Mouse (Mus musculus): ENCODE data around the gene Olfr617. TPM values are rescaled to one million over a fixed set of nuclear protein-coding genes. Genes with fewer than 3 reads are reported as not detected.
"Not testable (repeated sequence)": the region's sequence is repeated elsewhere in the genome, so short reads cannot be mapped to it uniquely, and the experiment has no call there.

Gene Olfr617
- not detected in 2 replicates for polyA plus RNA-seq (2014; fragmentation: Nextera tagmentation; extraction: Ambion mirVana)

GRCm38 (mm10) chr7:103572761-103573160 is at the start of gene Olfr617:
Gene Olfr617 (plus strand): TSS chr7:103573061.
- Histone ChIP-seq H3K27me3 (replicated peaks; ENCODE audit: control insufficient read depth, insufficient read depth, low read length) (no peaks in the 10 kb centered on the region), H3K9me3 (replicated peaks; ENCODE audit: control insufficient read depth, low read length) (no peaks in the 10 kb centered on the region), H3K36me3 (ENCODE audit: control insufficient read depth, insufficient read depth, low read length) (no peaks in the 10 kb centered on the region), H3K4me3 (ENCODE audit: low read depth, low read length) (no peak within 1 kb of the TSS), H3K4me1 (ENCODE audit: control insufficient read depth, insufficient read depth, low read length) (no peaks in the 10 kb centered on the region), H3K4me2 (ENCODE audit: low read length) (no peak within 1 kb of the TSS), H3K27ac (ENCODE audit: low read depth, low read length) (no peak within 1 kb of the TSS), H3K9ac (ENCODE audit: low read length) (no peak within 1 kb of the TSS)
- 88% methylated on average over 1 of the region's 1 CpGs for WGBS
- ATAC-seq (no peak), DNase-seq (ENCODE audit: low spot score) (no peak)

GRCm38 (mm10) chr7:103542617-103543016 is 30.2 kb upstream of the Olfr617 start, which contains the start of gene Olfr612:
Gene Olfr612 (minus strand): TSS chr7:103542717.
- not testable (repeated sequence) for DNase-seq (ENCODE audit: low spot score); H3K4me1 ChIP-seq (ENCODE audit: control insufficient read depth, insufficient read depth, low read length); H3K27me3 ChIP-seq (replicated peaks; ENCODE audit: control insufficient read depth, insufficient read depth, low read length); H3K9ac ChIP-seq (ENCODE audit: low read length); H3K36me3 ChIP-seq (ENCODE audit: control insufficient read depth, insufficient read depth, low read length); H3K4me2 ChIP-seq (ENCODE audit: low read length); H3K27ac ChIP-seq (ENCODE audit: low read depth, low read length); ATAC-seq; H3K4me3 ChIP-seq (ENCODE audit: low read depth, low read length); H3K9me3 ChIP-seq (replicated peaks; ENCODE audit: control insufficient read depth, low read length)
- 87% methylated on average over 2 of the region's 2 CpGs for WGBS

- H3K4me3 ChIP-seq (ENCODE audit: low read depth, low read length), result no peak within 1 kb of the TSS
- no peak for ATAC-seq
- DNase-seq (ENCODE audit: low spot score), result no peak
- no peak within 1 kb of the TSS for H3K9ac ChIP-seq (ENCODE audit: low read length)
- H3K27ac ChIP-seq (ENCODE audit: low read depth, low read length), result no peak within 1 kb of the TSS
- H3K4me2 ChIP-seq (ENCODE audit: low read length), result no peak within 1 kb of the TSS
- no peaks in the 10 kb centered on the region for H3K27me3 ChIP-seq (replicated peaks; ENCODE audit: control insufficient read depth, insufficient read depth, low read length)
- H3K36me3 ChIP-seq (ENCODE audit: control insufficient read depth, insufficient read depth, low read length), result no peaks in the 10 kb centered on the region
- no peaks in the 10 kb centered on the region for H3K9me3 ChIP-seq (replicated peaks; ENCODE audit: control insufficient read depth, low read length)
- no peaks in the 10 kb centered on the region for H3K4me1 ChIP-seq (ENCODE audit: control insufficient read depth, insufficient read depth, low read length)
- WGBS, result 82% methylated on average over 2 of the region's 2 CpGs
Observed at GRCm38 (mm10) chr7:103547774-103548173, 25.1 kb upstream of the Olfr617 start, which contains the start of gene Olfr613. Gene Olfr613 (plus strand): TSS chr7:103548074.

- Histone ChIP-seq H3K4me1 (ENCODE audit: control insufficient read depth, insufficient read depth, low read length) (no peaks in the 10 kb centered on the region), H3K27me3 (replicated peaks; ENCODE audit: control insufficient read depth, insufficient read depth, low read length) (no peaks in the 10 kb centered on the region), H3K4me3 (ENCODE audit: low read depth, low read length) (no peak within 1 kb of the TSS), H3K9me3 (replicated peaks; ENCODE audit: control insufficient read depth, low read length) (no peaks in the 10 kb centered on the region), H3K36me3 (ENCODE audit: control insufficient read depth, insufficient read depth, low read length) (no peaks in the 10 kb centered on the region), H3K9ac (ENCODE audit: low read length) (no peak within 1 kb of the TSS), H3K27ac (ENCODE audit: low read depth, low read length) (no peak within 1 kb of the TSS), H3K4me2 (ENCODE audit: low read length) (no peak within 1 kb of the TSS)
- WGBS, result 88% methylated on average over 2 of the region's 2 CpGs
- no peak for ATAC-seq
- DNase-seq (ENCODE audit: low spot score), result no peak
Observed at GRCm38 (mm10) chr7:103555779-103556178, 17.1 kb upstream of the Olfr617 start, which contains the start of gene Olfr615. Gene Olfr615 (plus strand): TSS chr7:103556079.

- no peak within 1 kb of the TSS for H3K27ac ChIP-seq (ENCODE audit: low read depth, low read length)
- ATAC-seq (no peak), DNase-seq (ENCODE audit: low spot score) (no peak)
- H3K4me1 ChIP-seq (ENCODE audit: control insufficient read depth, insufficient read depth, low read length), result no peaks in the 10 kb centered on the region
- no peak within 1 kb of the TSS for H3K4me3 ChIP-seq (ENCODE audit: low read depth, low read length)
- no peaks in the 10 kb centered on the region for H3K27me3 ChIP-seq (replicated peaks; ENCODE audit: control insufficient read depth, insufficient read depth, low read length)
- H3K36me3 ChIP-seq (ENCODE audit: control insufficient read depth, insufficient read depth, low read length), result no peaks in the 10 kb centered on the region
- WGBS, result 79% methylated on average over 3 of the region's 3 CpGs
- H3K4me2 ChIP-seq (ENCODE audit: low read length), result no peak within 1 kb of the TSS
- H3K9ac ChIP-seq (ENCODE audit: low read length), result no peak within 1 kb of the TSS
- H3K9me3 ChIP-seq (replicated peaks; ENCODE audit: control insufficient read depth, low read length), result no peaks in the 10 kb centered on the region
Observed at GRCm38 (mm10) chr7:103569043-103569442, 3.8 kb upstream of the Olfr617 start, which contains the start of gene Olfr616. Gene Olfr616 (minus strand): TSS chr7:103569143.

- Histone ChIP-seq H3K9me3 (replicated peaks; ENCODE audit: control insufficient read depth, low read length) (no peaks in the 10 kb centered on the region), H3K9ac (ENCODE audit: low read length) (no peak within 1 kb of the TSS), H3K27ac (ENCODE audit: low read depth, low read length) (no peak within 1 kb of the TSS), H3K36me3 (ENCODE audit: control insufficient read depth, insufficient read depth, low read length) (no peaks in the 10 kb centered on the region), H3K4me2 (ENCODE audit: low read length) (no peak within 1 kb of the TSS), H3K27me3 (replicated peaks; ENCODE audit: control insufficient read depth, insufficient read depth, low read length) (no peaks in the 10 kb centered on the region), H3K4me1 (ENCODE audit: control insufficient read depth, insufficient read depth, low read length) (no peaks in the 10 kb centered on the region), H3K4me3 (ENCODE audit: low read depth, low read length) (no peak within 1 kb of the TSS)
- WGBS, result 59% methylated on average over 2 of the region's 2 CpGs
- ATAC-seq (no peak), DNase-seq (ENCODE audit: low spot score) (no peak)
Observed at GRCm38 (mm10) chr7:103589803-103590202, 16.9 kb downstream of the Olfr617 start, which contains the start of gene Olfr618. Gene Olfr618 (plus strand): TSS chr7:103590103.

DNA sequence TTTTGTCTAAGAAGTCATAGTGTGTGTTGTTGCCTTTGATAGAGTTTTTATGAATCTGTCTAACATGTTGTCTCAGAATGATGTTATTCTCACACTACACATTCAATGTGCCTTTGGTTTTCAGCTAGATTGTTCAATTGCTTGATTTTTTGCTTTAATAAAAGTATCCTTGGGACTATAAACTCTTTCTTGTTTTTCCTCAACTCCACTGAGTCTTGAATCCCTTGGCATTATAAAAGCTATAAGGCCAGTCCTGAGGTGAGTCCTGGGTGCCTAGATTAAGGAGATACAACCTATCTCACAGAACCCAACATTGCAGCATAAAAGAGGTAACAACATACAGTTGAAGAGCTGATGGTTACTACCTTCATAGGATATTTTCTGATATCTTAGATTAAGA is 27.4 kb downstream of the Olfr617 start, which contains the start of gene Olfr619:
Gene Olfr619, plus strand, starts transcription at position 301 of the 400 bp plus-strand sequence.
- ATAC-seq, result no peak
- Histone ChIP-seq H3K27me3 (replicated peaks; ENCODE audit: control insufficient read depth, insufficient read depth, low read length) (no peaks in the 10 kb centered on the region), H3K9me3 (replicated peaks; ENCODE audit: control insufficient read depth, low read length) (no peaks in the 10 kb centered on the region), H3K9ac (ENCODE audit: low read length) (no peak within 1 kb of the TSS), H3K4me2 (ENCODE audit: low read length) (no peak within 1 kb of the TSS), H3K36me3 (ENCODE audit: control insufficient read depth, insufficient read depth, low read length) (no peaks in the 10 kb centered on the region), H3K4me1 (ENCODE audit: control insufficient read depth, insufficient read depth, low read length) (no peaks in the 10 kb centered on the region), H3K27ac (ENCODE audit: low read depth, low read length) (no peak within 1 kb of the TSS), H3K4me3 (ENCODE audit: low read depth, low read length) (no peak within 1 kb of the TSS)
- DNase-seq (ENCODE audit: low spot score), result no peak

DNA sequence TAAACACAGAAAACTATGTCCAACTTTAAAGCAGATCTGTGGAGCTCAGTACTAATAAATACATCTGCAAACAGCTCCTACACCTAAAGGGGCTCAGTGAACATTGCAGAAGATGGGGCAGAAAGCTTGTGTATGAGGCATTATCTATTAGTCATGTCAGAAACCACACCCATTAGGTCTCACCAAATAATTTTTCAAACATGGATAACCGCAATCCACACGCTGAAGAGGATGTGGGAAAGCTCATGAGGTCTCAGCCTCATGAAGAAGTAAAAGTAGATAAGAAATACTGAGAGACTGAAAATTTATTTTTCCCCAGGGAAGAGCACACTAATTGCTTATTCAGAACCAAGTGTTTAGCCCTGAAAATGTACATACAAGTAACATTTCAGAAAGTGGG is 34.6 kb downstream of the Olfr617 start:
- H3K27me3 ChIP-seq (replicated peaks; ENCODE audit: control insufficient read depth, insufficient read depth, low read length), result no peaks in the 10 kb centered on the region
- ATAC-seq (no peak), DNase-seq (ENCODE audit: low spot score) (no peak)
- H3K9ac ChIP-seq (ENCODE audit: low read length), result no peak overlapping the region
- no peak overlapping the region for H3K4me2 ChIP-seq (ENCODE audit: low read length)
- H3K4me1 ChIP-seq (ENCODE audit: control insufficient read depth, insufficient read depth, low read length), result no peaks in the 10 kb centered on the region
- no peak overlapping the region for H3K27ac ChIP-seq (ENCODE audit: low read depth, low read length)
- H3K36me3 ChIP-seq (ENCODE audit: control insufficient read depth, insufficient read depth, low read length), result no peaks in the 10 kb centered on the region
- no peak overlapping the region for H3K4me3 ChIP-seq (ENCODE audit: low read depth, low read length)
- 85% methylated on average over 2 of the region's 2 CpGs for WGBS
- no peaks in the 10 kb centered on the region for H3K9me3 ChIP-seq (replicated peaks; ENCODE audit: control insufficient read depth, low read length)

- Histone ChIP-seq H3K27me3 (replicated peaks; ENCODE audit: control insufficient read depth, insufficient read depth, low read length) (no peaks in the 10 kb centered on the region), H3K9me3 (replicated peaks; ENCODE audit: control insufficient read depth, low read length) (no peaks in the 10 kb centered on the region), H3K36me3 (ENCODE audit: control insufficient read depth, insufficient read depth, low read length) (no peaks in the 10 kb centered on the region), H3K4me2 (ENCODE audit: low read length) (no peak within 1 kb of the TSS), H3K4me3 (ENCODE audit: low read depth, low read length) (no peak within 1 kb of the TSS), H3K27ac (ENCODE audit: low read depth, low read length) (no peak within 1 kb of the TSS), H3K4me1 (ENCODE audit: control insufficient read depth, insufficient read depth, low read length) (no peaks in the 10 kb centered on the region), H3K9ac (ENCODE audit: low read length) (no peak within 1 kb of the TSS)
- DNase-seq (ENCODE audit: low spot score), result no peak
- no peak for ATAC-seq
- WGBS, result 76% methylated on average over 2 of the region's 2 CpGs
Observed at GRCm38 (mm10) chr7:103612434-103612833, 39.6 kb downstream of the Olfr617 start, which contains the start of gene Olfr620. Gene Olfr620 (minus strand): TSS chr7:103612534.
